Mouse (Mus musculus) megakaryocyte progenitor cell, adult 5-6 weeks (primary cell): Measurements from ENCODE around the gene Tmem108. TPM values are rescaled to one million over a fixed set of nuclear protein-coding genes. Genes with fewer than 3 reads are reported as not detected.

Source experiments
- ATAC-seq: replicated peaks from 2 replicates; pipeline ENCODE4 v1.8.0; 2016; ENCODE audit warnings: mild to moderate bottlenecking, moderate TSS enrichment, inconsistent platforms; ENCODE audit not compliant: poor library complexity
- total RNA-seq, 2 experiments: library from RNA; stranded (forward) in 1 of 2; stranded (reverse) in 1 of 2; fragments of 157-497, 149-512 nt in 1 of 2; fragments of 200-1000 nt in 1 of 2; gene quantifications; 2 replicates each; pipeline versions ENCODE4 v1.2.3 to v1.2.4; 2015 to 2017

Gene Tmem108
- total RNA-seq (2015) (0.37 and 0.73 TPM in 2 replicates), total RNA-seq (2017) (0.04 and 0.81 TPM in 2 replicates)

DNA sequence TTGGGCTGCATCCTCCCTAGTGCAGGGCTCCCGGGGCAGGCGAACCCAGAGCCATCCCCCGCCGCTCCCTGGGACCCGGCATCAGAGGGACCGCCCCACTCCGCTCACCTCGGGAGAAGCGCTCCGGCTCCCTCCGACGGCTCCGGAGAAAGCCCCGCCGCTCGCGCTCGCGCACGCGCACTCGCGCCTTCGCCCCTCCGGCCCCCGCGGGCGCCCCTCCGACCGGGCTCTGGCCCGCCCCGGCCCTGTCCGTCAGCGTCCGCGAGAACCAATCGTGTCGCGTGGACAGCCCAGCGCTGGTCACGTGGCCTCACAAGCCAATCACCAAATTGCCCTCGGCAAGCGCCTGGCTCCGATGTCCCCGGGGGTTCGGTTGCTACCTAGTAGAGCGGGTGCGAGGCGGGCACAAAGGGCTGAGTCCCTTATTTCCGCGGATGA lies at the start of gene Tmem108:
Gene Tmem108 (minus strand): TSS at position 191 of the 438 bp plus-strand sequence.
- ATAC-seq = peak; percentile 68

- ATAC-seq = no peak
Observed at GRCm38 (mm10) chr9:103789029-103789428, 27.4 kb upstream of the Tmem108 start.

- no peak for ATAC-seq
Observed at GRCm38 (mm10) chr9:103784156-103784555, 22.5 kb upstream of the Tmem108 start.

- no peak for ATAC-seq
Observed at GRCm38 (mm10) chr9:103783276-103783675, 21.6 kb upstream of the Tmem108 start.

- no peak for ATAC-seq
Observed at GRCm38 (mm10) chr9:103782306-103782705, 20.7 kb upstream of the Tmem108 start.

GRCm38 (mm10) chr9:103781407-103781806 lies 19.8 kb upstream of the Tmem108 start:
- no peak for ATAC-seq

DNA sequence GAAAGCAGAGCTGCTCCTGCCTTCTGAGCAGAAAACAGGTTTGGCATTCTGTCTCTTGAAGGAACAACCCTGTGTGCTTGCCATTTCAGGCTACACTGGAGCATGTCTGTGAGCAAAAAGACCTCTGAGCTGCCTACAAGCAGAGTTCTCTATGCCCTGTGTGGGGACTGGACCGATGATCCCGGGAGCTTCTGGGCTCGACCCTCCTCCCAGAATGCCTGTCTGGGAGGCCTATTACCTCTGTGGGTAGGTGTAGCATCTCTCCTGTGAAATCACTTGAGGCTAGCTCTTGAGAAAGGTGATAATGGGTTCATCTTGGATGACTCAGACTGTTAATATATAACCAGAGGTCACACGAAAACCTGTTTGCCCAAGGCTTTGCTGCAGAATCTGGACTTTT lies 19.0 kb upstream of the Tmem108 start:
- ATAC-seq = no peak

DNA sequence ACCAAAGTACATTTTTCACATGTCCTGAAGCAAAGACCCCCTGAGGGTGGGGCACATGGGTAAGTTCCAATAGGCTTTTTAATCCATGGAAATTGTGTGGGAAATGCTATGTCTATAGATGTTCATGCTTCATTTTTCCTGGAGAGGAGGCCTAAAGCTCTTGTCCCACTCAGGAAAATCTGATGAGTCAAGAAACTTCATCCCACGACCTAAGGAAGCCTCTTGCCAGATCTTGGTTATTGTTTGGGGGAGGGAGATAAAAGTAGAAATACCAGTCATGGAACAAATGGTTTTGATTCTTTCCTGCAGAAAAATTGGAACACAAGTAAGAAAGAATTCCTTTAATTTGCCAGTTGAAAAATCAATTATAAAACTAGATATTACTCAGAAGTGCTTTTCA lies 16.5 kb upstream of the Tmem108 start:
- no peak for ATAC-seq

DNA sequence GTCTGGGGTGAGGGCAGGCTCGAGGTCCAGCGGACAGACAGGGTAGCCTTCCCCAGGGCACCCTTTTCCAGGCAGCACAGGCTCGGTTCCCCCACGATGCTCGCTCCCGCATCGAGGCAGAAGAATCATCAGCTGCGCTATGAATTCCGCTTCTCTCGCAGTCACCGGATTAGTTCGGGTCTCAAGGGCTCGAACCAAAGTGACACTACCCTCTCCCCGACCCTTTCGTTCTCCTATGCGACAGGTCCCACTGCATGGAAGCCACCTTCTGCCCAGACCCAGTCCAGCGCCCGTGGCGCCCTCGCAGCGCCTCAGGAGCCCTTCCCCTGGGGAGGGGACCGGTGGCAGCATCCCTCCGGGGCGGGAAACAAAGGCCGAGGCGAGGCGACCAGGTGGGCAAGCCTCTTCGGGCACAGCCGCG lies 476 bp downstream of the Tmem108 start:
- ATAC-seq = no peak; the same call in 1 of the 2 replicates

GRCm38 (mm10) chr9:103760356-103760755 lies 1.3 kb downstream of the Tmem108 start:
- no peak for ATAC-seq

DNA sequence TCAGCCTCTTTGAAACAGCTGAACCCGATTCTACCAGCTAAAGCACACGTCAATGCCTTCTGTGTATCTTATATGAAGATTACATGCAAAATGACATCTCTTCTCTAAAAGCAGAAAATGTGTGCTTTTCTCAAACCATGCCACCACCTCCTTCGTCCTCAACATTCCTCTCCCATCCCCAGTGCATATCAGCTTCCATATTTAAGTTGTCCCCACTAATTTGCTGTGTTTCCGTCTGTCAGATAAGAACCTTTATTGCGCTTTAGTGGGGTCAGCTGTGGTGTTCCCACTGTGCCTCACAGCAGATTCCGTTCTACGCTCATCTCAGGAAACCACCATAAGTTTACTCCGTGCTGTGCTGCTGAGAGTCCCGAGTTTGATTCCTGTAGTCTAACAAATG lies 1.8 kb downstream of the Tmem108 start:
- ATAC-seq = no peak

DNA sequence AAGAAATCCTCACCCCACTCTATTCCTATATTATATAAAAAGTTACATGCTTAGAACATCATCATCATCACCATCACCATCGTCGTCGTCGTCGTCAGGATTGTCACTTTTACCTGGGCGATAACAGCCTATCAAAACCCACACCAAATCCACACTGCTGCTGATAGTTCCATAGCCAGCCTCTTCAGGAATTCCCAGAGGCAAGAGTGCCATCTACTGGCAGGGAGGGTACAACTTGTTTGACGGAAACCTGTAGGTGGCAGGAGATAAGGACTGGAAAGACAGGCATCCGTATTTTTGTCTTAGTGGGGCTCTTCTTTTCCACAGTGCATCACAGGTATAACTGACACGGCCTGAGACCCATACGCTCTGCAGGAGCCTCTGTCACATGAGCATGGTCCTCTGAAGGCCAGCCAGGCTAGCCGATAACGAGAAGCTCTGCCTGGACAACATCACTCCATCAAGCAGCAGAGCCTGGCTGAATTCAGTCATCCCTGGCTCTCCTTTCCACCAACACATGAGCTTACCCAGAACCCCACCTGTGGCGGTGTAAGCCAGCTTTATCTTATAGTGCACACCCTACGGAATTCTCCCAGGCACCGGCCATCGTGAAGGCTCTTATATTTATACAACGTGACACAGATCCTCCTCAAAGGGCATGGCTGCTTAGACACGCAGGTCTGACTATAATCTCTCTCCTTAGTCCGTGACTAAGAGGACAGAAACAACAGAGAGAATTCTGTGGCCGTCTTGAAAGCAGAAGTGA lies 2.5 kb downstream of the Tmem108 start:
- peak; percentile 90 for ATAC-seq

DNA sequence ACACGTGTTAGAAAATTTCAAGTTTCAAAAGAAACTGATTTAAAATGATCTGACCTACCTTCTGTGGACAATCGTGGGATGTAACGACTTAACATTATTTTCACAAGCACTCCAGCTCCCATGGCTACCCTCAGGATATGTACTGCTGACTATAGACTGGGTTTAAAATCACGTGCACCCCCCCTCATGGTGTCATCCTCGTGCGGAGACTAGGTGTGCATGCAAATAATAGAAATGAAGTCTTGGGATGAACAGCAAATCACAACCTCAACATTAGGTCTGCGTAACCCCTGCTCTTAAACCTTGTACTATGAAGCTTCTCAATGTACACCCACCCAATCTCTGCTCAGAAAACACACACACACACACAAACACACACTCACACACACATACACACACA lies 3.4 kb downstream of the Tmem108 start:
- ATAC-seq = no peak

GRCm38 (mm10) chr9:103752618-103753017 lies 9.0 kb downstream of the Tmem108 start:
- no peak for ATAC-seq

GRCm38 (mm10) chr9:103751568-103751967 lies 10.1 kb downstream of the Tmem108 start:
- ATAC-seq = no peak

DNA sequence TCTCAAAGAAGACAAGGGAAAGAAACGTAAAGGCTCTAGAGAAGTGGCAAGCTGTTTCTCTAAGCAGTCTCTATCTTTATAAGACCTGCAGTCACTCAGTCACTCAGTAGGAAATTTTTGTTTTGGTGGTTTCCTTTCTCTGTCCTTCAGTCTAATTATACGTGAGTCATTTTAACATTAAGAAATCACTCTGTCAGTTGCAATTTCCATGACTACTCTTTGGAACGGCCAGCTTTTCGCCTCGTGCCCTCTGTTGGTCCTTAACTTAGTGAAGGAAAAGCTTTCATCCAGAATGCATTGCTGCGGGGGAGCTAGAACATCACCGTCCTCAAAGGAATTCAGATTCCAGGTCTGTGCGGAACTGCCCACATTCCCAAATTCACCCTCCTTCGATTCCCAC lies 11.1 kb downstream of the Tmem108 start:
- peak; percentile 64 for ATAC-seq

DNA sequence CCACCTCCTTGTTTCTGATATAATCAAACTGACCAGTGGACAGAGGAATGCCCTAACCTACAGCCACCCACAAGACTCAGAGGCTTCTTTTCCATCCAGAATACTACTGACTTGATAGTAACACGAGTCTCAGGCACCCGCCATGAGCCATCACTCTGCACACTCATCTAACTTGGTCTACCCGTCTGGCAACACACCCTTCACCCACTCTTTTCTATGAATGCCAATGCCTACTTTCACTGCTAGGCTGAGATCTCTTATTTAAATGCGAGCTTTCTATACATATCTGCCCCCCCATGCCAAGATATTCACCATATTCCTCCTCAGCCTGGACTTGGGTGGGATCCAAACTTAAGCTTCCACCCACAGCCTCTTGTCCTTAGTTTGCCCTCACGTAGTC lies 15.0 kb downstream of the Tmem108 start:
- no peak for ATAC-seq

GRCm38 (mm10) chr9:103740145-103740544 lies 21.5 kb downstream of the Tmem108 start:
- peak; percentile 95 for ATAC-seq

DNA sequence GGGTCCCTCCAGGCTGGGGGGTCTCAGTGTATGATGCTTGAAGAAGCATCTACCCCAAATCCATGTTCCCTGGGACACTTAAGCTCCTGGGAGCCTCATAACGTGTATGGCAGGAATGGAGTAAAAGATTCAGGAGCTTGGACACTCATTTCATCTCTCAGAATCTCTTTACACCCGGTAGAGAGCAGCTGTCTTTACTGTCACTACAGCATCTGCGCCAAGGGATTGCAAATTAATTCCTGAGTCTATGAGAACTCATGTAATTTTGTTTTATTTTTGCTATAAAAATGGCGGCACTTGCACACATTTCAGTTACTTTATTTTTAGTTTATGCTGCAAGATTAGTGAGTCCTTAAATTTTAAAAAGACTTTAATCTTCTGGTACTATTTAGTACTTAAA lies 22.6 kb downstream of the Tmem108 start:
- ATAC-seq = no peak

GRCm38 (mm10) chr9:103729716-103730115 lies 31.9 kb downstream of the Tmem108 start:
- ATAC-seq = no peak

GRCm38 (mm10) chr9:103726751-103727462 lies 34.7 kb downstream of the Tmem108 start:
- no peak for ATAC-seq

DNA sequence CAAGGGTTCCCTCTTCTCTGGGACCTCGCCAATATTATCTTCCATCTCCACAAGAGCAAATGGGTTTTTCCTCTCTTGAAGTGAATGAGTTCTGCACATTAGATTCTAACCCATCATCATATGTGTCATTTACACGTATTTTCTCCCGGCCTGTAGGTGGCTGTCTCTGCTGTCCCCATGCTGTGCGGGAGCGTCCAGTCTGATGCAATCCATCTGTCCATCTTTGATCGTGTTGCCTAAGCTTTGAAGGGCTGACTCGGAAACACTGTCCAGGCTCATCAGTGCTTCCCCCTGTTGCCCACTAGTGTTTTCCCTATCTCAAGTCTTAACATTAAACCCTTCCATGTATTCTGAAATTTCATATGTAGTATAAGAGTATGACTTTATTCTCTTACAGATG lies 36.1 kb downstream of the Tmem108 start:
- peak; percentile 74 for ATAC-seq
